Mouse (Mus musculus): ENCODE measurements around the gene Aco1.

Aco1 gene

GRCm38 (mm10) chr4:40218382-40218781 lies 75.5 kb downstream of the Aco1 start:
- no peak for DNase-seq

- no peak for DNase-seq
Observed at GRCm38 (mm10) chr4:40220437-40220836, 77.6 kb downstream of the Aco1 start.

GRCm38 (mm10) chr4:40221004-40221760 lies 78.3 kb downstream of the Aco1 start:
- DNase-seq = no peak

- no peak for DNase-seq
Observed at GRCm38 (mm10) chr4:40221876-40222585, 79.2 kb downstream of the Aco1 start.

GRCm38 (mm10) chr4:40226095-40226494 lies 83.2 kb downstream of the Aco1 start:
- DNase-seq = no peak

GRCm38 (mm10) chr4:40227131-40227530 lies 84.2 kb downstream of the Aco1 start:
- no peak for DNase-seq

GRCm38 (mm10) chr4:40227886-40228285 lies 85.0 kb downstream of the Aco1 start:
- DNase-seq = no peak

- DNase-seq = no peak
Observed at GRCm38 (mm10) chr4:40229723-40230122, 86.8 kb downstream of the Aco1 start.

GRCm38 (mm10) chr4:40233062-40233664 lies 90.3 kb downstream of the Aco1 start:
- DNase-seq = no peak

GRCm38 (mm10) chr4:40234256-40234655 lies 91.4 kb downstream of the Aco1 start:
- DNase-seq = no peak

GRCm38 (mm10) chr4:40236829-40237228 lies 93.9 kb downstream of the Aco1 start:
- DNase-seq = no peak

- DNase-seq = no peak
Observed at GRCm38 (mm10) chr4:40238483-40239408, 95.9 kb downstream of the Aco1 start.

GRCm38 (mm10) chr4:40239409-40240271 lies 96.8 kb downstream of the Aco1 start, which contains the start of gene Ddx58:
Gene Ddx58 (minus strand): TSS chr4:40239828.
- peak; percentile 11 for DNase-seq

GRCm38 (mm10) chr4:40240272-40240744 lies 97.4 kb downstream of the Aco1 start:
- no peak for DNase-seq

- DNase-seq = no peak
Observed at GRCm38 (mm10) chr4:40241928-40242327, 99.0 kb downstream of the Aco1 start.

GRCm38 (mm10) chr4:40243006-40243405 lies 100.1 kb downstream of the Aco1 start:
- DNase-seq = no peak

GRCm38 (mm10) chr4:40244035-40244434 lies 101.2 kb downstream of the Aco1 start:
- DNase-seq = no peak
